In the genomic region with DNA sequence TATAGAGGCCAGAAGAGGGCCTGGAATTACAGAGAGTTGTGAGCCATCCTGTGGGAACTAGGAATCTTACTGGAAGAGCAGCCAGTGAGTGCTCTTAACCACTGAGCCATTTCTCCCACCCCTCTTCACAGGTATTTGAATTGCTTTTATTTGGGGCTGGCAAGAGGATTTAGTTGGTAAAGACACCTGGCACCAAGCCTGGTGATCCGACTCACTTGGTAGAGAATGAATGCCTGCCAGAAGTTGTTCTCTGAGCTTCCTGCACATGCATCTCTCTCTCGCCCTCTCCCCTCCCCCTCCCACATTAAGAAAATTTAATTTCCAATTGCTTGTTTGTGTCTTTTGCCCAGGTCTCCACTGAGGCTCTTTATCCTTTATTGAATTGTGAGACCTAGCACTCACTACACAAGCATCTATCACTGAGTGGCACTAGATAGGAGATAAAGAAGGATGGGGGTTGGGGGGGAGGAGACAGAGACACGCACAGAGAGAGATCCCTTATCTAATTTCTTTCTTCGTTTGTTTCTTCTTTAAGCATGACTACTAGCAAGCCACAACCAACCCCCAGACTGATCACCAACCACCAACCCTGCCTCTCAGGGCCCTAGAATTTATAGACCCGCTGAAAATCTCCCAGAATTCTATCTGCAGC, we compare ENCODE assay signal across 22 mouse cellular contexts. TPM values are rescaled to one million over a fixed set of nuclear protein-coding genes. Genes with fewer than 3 reads are reported as not detected.
DNase-seq lines count a peak whose midpoint lies in the region; ATAC-seq lines count a peak whose summit lies in the region.
"Had no signal": no experiment of that assay in that cellular context is flagged by ENCODE, and none has a peak within 500 bp of the region (broad histone marks: within the 10 kb centered on the region; RNA-seq: fewer than 3 reads in every experiment).

No protein-coding gene starts in this region.

- WGBS in forebrain, embryonic 14.5 days: 49% methylated on average over 5 of the region's 5 CpGs
- WGBS in forebrain, embryonic 15.5 days: 51% methylated on average over 5 of the region's 5 CpGs

- H3K4me2 ChIP-seq in forebrain, embryonic 14.5 days (ENCODE audit: low read length): no peak overlapping the region
- H3K4me2 ChIP-seq in forebrain, embryonic 15.5 days (replicated peaks): no peak overlapping the region
- H3K4me2 ChIP-seq: embryonic facial prominence, embryonic 12.5 days; forebrain, embryonic 12.5 days; heart, embryonic 11.5 days; hindbrain, embryonic 12.5 days; hindbrain, embryonic 15.5 days had no signal

- ATAC-seq in forebrain, embryonic 14.5 days: no peak
- ATAC-seq in forebrain, embryonic 15.5 days (replicated peaks): no peak
- ATAC-seq: activated CD4-positive, CD25-positive, alpha-beta regulatory T cell, adult 4 months; forebrain, postnatal 0 days; intestine, postnatal 0 days had no signal

- no peaks in the 10 kb centered on the region for H3K27me3 ChIP-seq in forebrain, embryonic 14.5 days (replicated peaks; ENCODE audit: control insufficient read depth, insufficient read depth, low read length)
- no peaks in the 10 kb centered on the region for H3K27me3 ChIP-seq in forebrain, embryonic 15.5 days
- H3K27me3 ChIP-seq: embryonic facial prominence, embryonic 12.5 days; forebrain, embryonic 12.5 days; hindbrain, embryonic 12.5 days; hindbrain, embryonic 15.5 days had no signal

- H3K4me3 ChIP-seq in forebrain, embryonic 14.5 days (ENCODE audit: low read depth, low read length): no peak overlapping the region
- no peak overlapping the region for H3K4me3 ChIP-seq in forebrain, embryonic 15.5 days
- H3K4me3 ChIP-seq: embryonic facial prominence, embryonic 12.5 days; erythroblast, embryonic 14.5 days; forebrain, embryonic 12.5 days; gastrocnemius, adult 2 months; hindbrain, embryonic 12.5 days; hindbrain, embryonic 15.5 days had no signal

- no peaks in the 10 kb centered on the region for H3K9me3 ChIP-seq in forebrain, embryonic 14.5 days (replicated peaks; ENCODE audit: control insufficient read depth, low read length)
- no peaks in the 10 kb centered on the region for H3K9me3 ChIP-seq in forebrain, embryonic 15.5 days
- H3K9me3 ChIP-seq: embryonic facial prominence, embryonic 12.5 days; forebrain, embryonic 12.5 days; hindbrain, embryonic 12.5 days; hindbrain, embryonic 15.5 days had no signal

- DNase-seq in forebrain, embryonic 14.5 days (ENCODE audit: low spot score): peak; percentile 39
- DNase-seq in CD4-positive helper T cell, adult 2 months (ENCODE audit: low read depth, low spot score): peak; percentile 7
- DNase-seq in NIH3T3 (ENCODE audit: low read depth): peak; percentile 44
- no peak for DNase-seq in kidney, postnatal 4 days
- DNase-seq in layer of hippocampus, postnatal 25 days (ENCODE audit: extremely low spot score in 1 of 2, low spot score in 1 of 2): no peak
- DNase-seq: adrenal gland, adult 8-10 months; adrenal gland, postnatal 25 days; cerebellum, adult 18-20 months; cerebellum, postnatal 14 days; forebrain, postnatal 0 days; gastrocnemius, adult 2 months; gastrocnemius, postnatal 14 days; heart, adult 11 months had no signal

- H3K4me1 ChIP-seq in forebrain, embryonic 14.5 days (ENCODE audit: control insufficient read depth, insufficient read depth, low read length): peaks cover 13% of the 10 kb centered on the region
- peaks cover 28% of the 10 kb centered on the region for H3K4me1 ChIP-seq in forebrain, embryonic 15.5 days

- H3K27ac ChIP-seq in forebrain, embryonic 14.5 days (ENCODE audit: low read depth, low read length): no peak overlapping the region
- no peak overlapping the region for H3K27ac ChIP-seq in forebrain, embryonic 15.5 days (replicated peaks)
- H3K27ac ChIP-seq: embryonic facial prominence, embryonic 12.5 days; forebrain, embryonic 12.5 days; gastrocnemius, adult 2 months; hindbrain, embryonic 12.5 days; hindbrain, embryonic 15.5 days had no signal

- no peaks in the 10 kb centered on the region for H3K36me3 ChIP-seq in forebrain, embryonic 14.5 days (ENCODE audit: control insufficient read depth, insufficient read depth, low read length)
- H3K36me3 ChIP-seq in forebrain, embryonic 15.5 days: no peaks in the 10 kb centered on the region
- H3K36me3 ChIP-seq: embryonic facial prominence, embryonic 12.5 days; forebrain, embryonic 12.5 days; hindbrain, embryonic 12.5 days; hindbrain, embryonic 15.5 days had no signal

- H3K9ac ChIP-seq in forebrain, embryonic 14.5 days (ENCODE audit: low read length): no peak overlapping the region
- no peak overlapping the region for H3K9ac ChIP-seq in forebrain, embryonic 15.5 days (replicated peaks)
- H3K9ac ChIP-seq: embryonic facial prominence, embryonic 12.5 days; forebrain, embryonic 12.5 days; forebrain, postnatal 0 days; hindbrain, embryonic 12.5 days; hindbrain, embryonic 15.5 days had no signal

RNA-seq across cellular contexts. Expression of gene Cfap20, which starts 2.8 kb away (rescaled TPM):
- polyA plus RNA-seq in forebrain, embryonic 14.5 days (2014; fragmentation: Nextera tagmentation; extraction: Ambion mirVana): 137 and 152 TPM in 2 replicates
- 131 and 141 TPM in 2 replicates for polyA plus RNA-seq in forebrain, embryonic 15.5 days (2015; fragmentation: Nextera tagmentation; extraction: Ambion mirVana)
- 10 to 100 TPM; 57.6 to 63.5 TPM for total RNA-seq in layer of hippocampus, postnatal 25 days (2021)

RNA-seq across cellular contexts. Expression of gene Csnk2a2, which starts 52.4 kb away (rescaled TPM):
- 14.3 and 15.5 TPM in 2 replicates for polyA plus RNA-seq in forebrain, embryonic 14.5 days (2014; fragmentation: Nextera tagmentation; extraction: Ambion mirVana)
- polyA plus RNA-seq in forebrain, embryonic 15.5 days (2015; fragmentation: Nextera tagmentation; extraction: Ambion mirVana): 9.8 and 10.6 TPM in 2 replicates
- 10 to 100 TPM; 69.8 to 70.5 TPM for total RNA-seq in layer of hippocampus, postnatal 25 days (2021)

Comparison
In these comparisons a context has a peak if more than half of its experiments do, and no peak if none do; other contexts are left out.
1. DNase-seq: peak in forebrain, embryonic 14.5 days (single experiment), CD4-positive helper T cell, adult 2 months (single experiment) and NIH3T3 (single experiment); none in kidney, postnatal 4 days (0 of 2) and layer of hippocampus, postnatal 25 days (0 of 2).